Mouse (Mus musculus): ENCODE results near the gene Abhd5. TPM values are rescaled to one million over a fixed set of nuclear protein-coding genes. Genes with fewer than 3 reads are reported as not detected.

Gene Abhd5
- total and polyA plus RNA-seq, 3 experiments: 14.2 to 20.2 TPM; not detected in 1

- H3K79me2 ChIP-seq (ENCODE audit: control insufficient read depth, insufficient read depth, low read length, poor library complexity): no peaks in the 10 kb centered on the region
- no peak for DNase-seq (ENCODE audit: low read depth, low spot score)
- H3K36me3 ChIP-seq (ENCODE audit: control insufficient read depth in 1 of 2, insufficient read depth in 2 of 2, low read length in 2 of 2): no peaks in the 10 kb centered on the region
- no peaks in the 10 kb centered on the region for H3K9me3 ChIP-seq (replicated peaks; ENCODE audit: insufficient read depth, low read length)
- H3K4me1 ChIP-seq (ENCODE audit: control insufficient read depth in 1 of 2, insufficient read depth in 2 of 2, low read length in 2 of 2): no peaks in the 10 kb centered on the region
- no peak for TF ChIP-seq BHLHE40 (IDR thresholded peaks at IDR 0.05; ENCODE audit: borderline replicate concordance, low read depth, low read length)
- TF ChIP-seq MAX (IDR thresholded peaks at IDR 0.05; ENCODE audit: low read length): no peak
- no peak for TF ChIP-seq MEF2A (IDR thresholded peaks at IDR 0.05; ENCODE audit: extremely low read depth, insufficient replicate concordance, low read depth, low read length, poor library complexity, severe bottlenecking)
- TF ChIP-seq USF2 (IDR thresholded peaks at IDR 0.05; ENCODE audit: borderline replicate concordance in 1 of 2, insufficient read depth in 1 of 2, low read depth in 1 of 2, low read length in 2 of 2): no peak
- TF ChIP-seq POLR2AphosphoS2 (IDR thresholded peaks at IDR 0.05; ENCODE audit: low read length): no peak
- TF ChIP-seq SIN3A (IDR thresholded peaks at IDR 0.05; ENCODE audit: low read length): no peak
- TF ChIP-seq TBP (IDR thresholded peaks at IDR 0.05; ENCODE audit: low read depth, low read length): no peak
- no peak for TF ChIP-seq CTCF (IDR thresholded peaks at IDR 0.05 in 2 of 3, conservative IDR thresholded peaks at IDR 0.05 in 1 of 3; ENCODE audit: control insufficient read depth in 1 of 3, insufficient read depth in 1 of 3, low read depth in 2 of 3, low read length in 3 of 3, poor library complexity in 1 of 3, severe bottlenecking in 1 of 3)
- TF ChIP-seq GABPA (IDR thresholded peaks at IDR 0.05; ENCODE audit: low read depth, low read length): no peak
- TF ChIP-seq SMC3 (IDR thresholded peaks at IDR 0.05; ENCODE audit: low read depth, low read length): no peak
- no peak for TF ChIP-seq TAL1 (IDR thresholded peaks at IDR 0.05; ENCODE audit: low read length)
- no peak for TF ChIP-seq RCOR1 (IDR thresholded peaks at IDR 0.05; ENCODE audit: low read depth, low read length)
- TF ChIP-seq MYB (IDR thresholded peaks at IDR 0.05; ENCODE audit: low read depth, low read length): no peak
- TF ChIP-seq ELF1 (IDR thresholded peaks at IDR 0.05; ENCODE audit: low read depth, low read length): no peak
- TF ChIP-seq HCFC1 (IDR thresholded peaks at IDR 0.05; ENCODE audit: low read depth, low read length): no peak
- no peak for TF ChIP-seq JUND (IDR thresholded peaks at IDR 0.05; ENCODE audit: low read depth, low read length)
- TF ChIP-seq UBTF (IDR thresholded peaks at IDR 0.05; ENCODE audit: borderline replicate concordance, insufficient read depth, low read depth, low read length): no peak
- TF ChIP-seq RAD21 (IDR thresholded peaks at IDR 0.05; ENCODE audit: low read depth, low read length): no peak
- no peak overlapping the region for H3K27ac ChIP-seq (ENCODE audit: control insufficient read depth, low read depth, low read length)
- no peak overlapping the region for H3K4me3 ChIP-seq (ENCODE audit: control insufficient read depth in 1 of 2, insufficient read depth in 1 of 2, low read depth in 2 of 2, low read length in 2 of 2)
- H3K9ac ChIP-seq (ENCODE audit: control insufficient read depth, low read depth, low read length, poor library complexity, severe bottlenecking): no peak overlapping the region
- no peaks in the 10 kb centered on the region; a peak in 1 of 4 replicates for H3K27me3 ChIP-seq (ENCODE audit: control insufficient read depth in 1 of 2, insufficient read depth in 2 of 2, low read length in 2 of 2)
Measured at GRCm38 (mm10) chr9:122416617-122417016, 65.2 kb downstream of the Abhd5 start.

- TF ChIP-seq ZNF384 (IDR thresholded peaks at IDR 0.05; ENCODE audit: low read depth, low read length) (no peak), UBTF (IDR thresholded peaks at IDR 0.05; ENCODE audit: borderline replicate concordance, insufficient read depth, low read depth, low read length) (no peak), BHLHE40 (IDR thresholded peaks at IDR 0.05; ENCODE audit: borderline replicate concordance, low read depth, low read length) (no peak), TBP (IDR thresholded peaks at IDR 0.05; ENCODE audit: low read depth, low read length) (no peak), EP300 (IDR thresholded peaks at IDR 0.05; ENCODE audit: low read depth in 1 of 2, low read length in 2 of 2) (no peak), CTCF (IDR thresholded peaks at IDR 0.05 in 2 of 3, conservative IDR thresholded peaks at IDR 0.05 in 1 of 3; ENCODE audit: control insufficient read depth in 1 of 3, insufficient read depth in 1 of 3, low read depth in 2 of 3, low read length in 3 of 3, poor library complexity in 1 of 3, severe bottlenecking in 1 of 3) (no peak), ZMIZ1 (IDR thresholded peaks at IDR 0.05; ENCODE audit: low read depth, low read length) (no peak), TCF12 (IDR thresholded peaks at IDR 0.05; ENCODE audit: low read depth, low read length) (no peak), GABPA (IDR thresholded peaks at IDR 0.05; ENCODE audit: low read depth, low read length) (no peak), RCOR1 (IDR thresholded peaks at IDR 0.05; ENCODE audit: low read depth, low read length) (no peak), GATA1 (IDR thresholded peaks at IDR 0.05; ENCODE audit: low read depth, low read length) (no peak), SMC3 (IDR thresholded peaks at IDR 0.05; ENCODE audit: low read depth, low read length) (no peak)
- DNase-seq (ENCODE audit: low read depth, low spot score): no peak
- Histone ChIP-seq H3K9me3 (replicated peaks; ENCODE audit: insufficient read depth, low read length) (no peaks in the 10 kb centered on the region), H3K27ac (ENCODE audit: control insufficient read depth, low read depth, low read length) (no peak overlapping the region), H3K4me1 (ENCODE audit: control insufficient read depth in 1 of 2, insufficient read depth in 2 of 2, low read length in 2 of 2) (peaks cover 2 to 3% of the 10 kb centered on the region in 2 experiments; a peak in 2 of 4 replicates), H3K9ac (ENCODE audit: control insufficient read depth, low read depth, low read length, poor library complexity, severe bottlenecking) (no peak overlapping the region), H3K4me3 (ENCODE audit: control insufficient read depth in 1 of 2, insufficient read depth in 1 of 2, low read depth in 2 of 2, low read length in 2 of 2) (no peak overlapping the region), H3K27me3 (ENCODE audit: control insufficient read depth in 1 of 2, insufficient read depth in 2 of 2, low read length in 2 of 2) (no peaks in the 10 kb centered on the region), H3K79me2 (ENCODE audit: control insufficient read depth, insufficient read depth, low read length, poor library complexity) (no peaks in the 10 kb centered on the region), H3K36me3 (ENCODE audit: control insufficient read depth in 1 of 2, insufficient read depth in 2 of 2, low read length in 2 of 2) (no peaks in the 10 kb centered on the region)
Measured at GRCm38 (mm10) chr9:122420195-122420756, 68.9 kb downstream of the Abhd5 start.

Data from MEL (cell line).